Mouse (Mus musculus): ENCODE data around the gene Pdpk1. TPM values are rescaled to one million over a fixed set of nuclear protein-coding genes. Genes with fewer than 3 reads are reported as not detected.

Pdpk1 gene
- total RNA-seq, 2 experiments from 2014 or later = 35.1 to 39.7 TPM

DNA sequence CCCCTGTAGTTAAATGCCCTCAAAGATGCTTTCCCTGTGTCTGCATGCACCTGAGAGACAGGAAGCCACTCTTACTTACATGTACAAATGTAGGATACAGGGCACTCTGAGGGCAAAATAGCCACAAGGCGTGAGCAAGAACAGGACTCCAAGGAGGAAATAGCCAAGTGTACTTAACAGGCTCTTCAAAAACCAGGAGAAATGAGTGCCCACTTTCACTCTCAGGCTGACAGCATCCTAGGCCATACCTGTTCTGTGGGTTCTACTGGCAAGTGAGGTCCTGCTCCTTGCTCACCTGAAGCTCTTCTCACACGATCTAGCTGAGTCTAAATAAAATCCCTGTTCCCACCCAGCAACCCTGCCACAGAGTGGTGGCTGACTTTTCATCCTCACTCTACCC lies 73.6 kb downstream of the Pdpk1 start:
- Histone ChIP-seq H3K4me3 (no peak overlapping the region), H3K27ac (no peak overlapping the region)
- no peak for DNase-seq
- intact Hi-C loops (cut with DNase I) = no loop called here
- TF ChIP-seq CTCF (IDR thresholded peaks at IDR 0.05) = no peak

DNA sequence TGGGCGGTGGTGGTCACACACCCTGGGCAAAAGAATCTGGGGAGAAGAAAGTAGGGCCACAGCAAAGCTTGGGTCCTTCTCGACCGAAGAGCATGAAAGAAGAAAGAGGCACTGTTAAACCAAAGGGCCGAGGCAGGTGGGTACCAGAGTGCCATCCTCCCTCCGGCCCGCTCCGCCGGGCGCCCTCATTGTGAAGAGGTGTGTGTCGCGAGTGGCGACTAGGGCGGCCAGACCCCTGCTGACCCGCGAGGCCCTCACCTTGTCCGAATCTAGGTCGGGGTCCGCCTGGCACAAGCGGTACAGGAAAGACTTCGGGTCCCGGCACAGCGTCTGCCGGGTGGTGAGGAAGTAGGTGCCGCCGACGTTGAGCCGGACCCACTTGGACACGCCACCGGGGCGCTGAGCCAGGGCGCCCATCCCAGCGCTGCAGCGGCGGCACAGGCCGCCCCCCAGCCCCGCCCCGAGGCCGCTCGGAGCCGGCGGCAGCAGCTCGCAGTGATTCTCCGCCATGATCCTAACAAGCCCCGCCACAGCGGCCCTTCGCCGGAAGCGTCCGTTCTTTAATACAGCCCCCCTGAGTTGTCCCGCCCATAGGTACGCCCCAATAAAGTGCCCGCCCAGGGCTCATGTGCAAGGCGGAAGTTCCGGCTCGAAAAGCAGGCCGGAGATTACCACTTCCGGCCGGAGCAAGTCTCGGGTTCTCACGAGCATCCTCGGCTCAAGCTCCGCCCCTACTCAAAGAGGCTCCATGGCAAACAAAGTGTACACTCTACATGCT lies 77.6 kb downstream of the Pdpk1 start, which contains the start of gene Kctd5:
Gene Kctd5, minus strand, starts transcription at position 567 of the 778 bp plus-strand sequence.
- DNase-seq = peak; percentile 96
- Histone ChIP-seq H3K4me3 (peak within 1 kb of the TSS; percentile 87), H3K27ac (peak within 1 kb of the TSS; percentile 92)
- TF ChIP-seq CTCF (IDR thresholded peaks at IDR 0.05) = no peak
- intact Hi-C loops (cut with DNase I) = loop anchor here (5.0 kb wide), 1 partner anchor 69 kb away; no protein-coding TSS in a partner anchor

DNA sequence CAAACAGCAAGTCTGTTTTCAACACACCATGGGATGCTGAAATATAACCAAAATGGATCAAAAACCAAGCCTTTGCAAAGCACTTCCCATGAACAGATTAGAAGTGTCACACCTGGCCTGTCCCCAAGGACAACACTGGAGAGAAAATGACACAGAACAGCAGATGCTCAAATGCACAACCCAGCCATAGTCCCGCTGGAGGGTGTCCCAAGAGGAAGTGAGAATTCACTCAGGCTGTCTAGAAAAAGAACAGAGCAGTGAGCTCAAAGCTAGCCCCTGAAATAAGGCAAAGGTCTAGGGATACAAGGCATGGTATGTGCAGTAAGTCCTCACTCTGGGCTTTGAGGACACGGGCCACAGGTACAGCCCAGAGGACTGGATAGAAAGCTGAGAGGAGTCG lies 81.2 kb downstream of the Pdpk1 start:
- TF ChIP-seq CTCF (IDR thresholded peaks at IDR 0.05) = no peak
- no peak overlapping the region for H3K4me3 ChIP-seq
- no peak overlapping the region for H3K27ac ChIP-seq
- intact Hi-C loops (cut with DNase I) = no loop called here
- DNase-seq = no peak

DNA sequence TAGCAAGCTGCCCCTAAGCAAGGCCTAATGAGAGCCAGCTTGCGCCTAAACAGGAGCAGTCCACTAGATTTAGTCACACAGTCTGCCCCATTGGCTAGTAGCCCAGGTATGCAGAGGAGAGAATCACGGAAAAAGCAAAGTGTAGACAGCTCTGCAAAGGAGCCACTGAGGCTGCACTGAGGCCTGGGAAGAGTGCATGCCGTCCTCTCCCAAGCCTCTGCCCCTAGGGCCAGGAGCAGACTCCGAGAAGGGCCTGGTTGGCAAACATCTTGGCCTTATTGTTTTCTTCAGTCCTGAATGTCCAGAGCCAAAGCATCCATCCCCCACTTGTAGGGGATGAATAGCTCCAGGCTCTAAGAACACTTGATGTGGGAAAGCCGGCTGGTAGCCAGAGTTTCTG lies 82.5 kb downstream of the Pdpk1 start:
- no peak for DNase-seq
- Histone ChIP-seq H3K4me3 (no peak overlapping the region), H3K27ac (0 out of 2 replicates have a peak overlapping the region, but pooled peaks have one; percentile 24)
- TF ChIP-seq CTCF (IDR thresholded peaks at IDR 0.05) = no peak
- intact Hi-C loops (cut with DNase I) = no loop called here

DNA sequence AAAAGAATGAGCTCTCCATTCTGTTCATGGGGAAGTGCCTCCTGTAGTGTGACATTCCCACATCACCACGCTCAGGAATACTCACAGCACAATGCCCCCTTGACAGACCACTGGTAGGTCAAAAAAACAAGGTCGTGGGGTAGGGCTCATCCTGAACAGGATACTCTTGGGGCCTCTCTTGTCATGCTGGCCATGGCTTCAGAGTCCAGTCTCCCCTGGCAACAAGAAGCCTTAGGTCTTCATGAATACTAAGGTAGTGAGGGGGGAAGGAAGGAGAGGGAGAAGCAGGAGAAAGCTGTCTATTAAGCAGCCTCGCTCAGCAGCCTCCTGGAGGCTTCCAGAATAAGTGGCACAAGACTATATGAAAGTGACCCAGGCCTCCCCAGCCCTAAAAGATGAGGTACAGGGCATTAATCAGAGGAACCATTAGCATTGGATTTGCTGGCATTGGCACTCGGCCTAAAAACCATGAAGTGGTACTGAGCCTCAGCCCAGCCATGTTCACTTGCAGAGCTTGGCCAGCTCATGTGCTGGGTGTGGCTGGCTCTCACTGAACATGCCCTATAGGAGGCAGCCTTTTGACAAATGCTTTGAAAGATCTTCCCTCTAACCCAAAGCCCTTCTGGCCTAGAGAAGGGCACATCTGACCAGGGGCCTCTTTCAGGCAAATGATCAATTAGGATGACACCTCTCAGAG lies 88.1 kb downstream of the Pdpk1 start:
- Histone ChIP-seq H3K4me3 (no peak overlapping the region), H3K27ac (no peak overlapping the region)
- TF ChIP-seq CTCF (IDR thresholded peaks at IDR 0.05) = no peak
- no peak for DNase-seq
- intact Hi-C loops (cut with DNase I) = no loop called here

DNA sequence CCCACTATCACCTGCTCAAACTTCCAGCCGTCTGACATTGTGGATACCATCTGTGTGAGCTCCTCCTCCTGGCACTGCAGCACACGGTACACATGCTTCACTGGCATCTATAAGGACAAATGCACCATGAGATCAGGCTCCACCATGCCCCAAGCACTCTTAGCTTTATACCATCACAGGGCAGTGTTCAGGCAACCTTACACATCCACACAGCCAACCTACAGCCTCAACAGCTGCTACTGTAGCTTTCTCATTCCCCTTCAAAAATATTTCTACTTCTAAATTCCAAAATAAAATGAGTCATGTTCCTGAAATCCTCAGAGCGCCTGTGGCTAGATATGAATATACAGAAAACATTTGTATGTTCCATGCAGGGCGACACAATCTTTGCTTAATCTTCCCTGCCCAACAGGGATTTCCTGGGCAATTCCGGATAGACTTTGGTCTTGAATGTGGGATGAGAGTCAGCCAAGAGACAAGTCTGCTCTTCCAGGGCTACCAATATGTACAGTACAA lies 92.9 kb downstream of the Pdpk1 start:
- no peak for TF ChIP-seq CTCF (IDR thresholded peaks at IDR 0.05)
- intact Hi-C loops (cut with DNase I) = no loop called here
- no peak overlapping the region for H3K4me3 ChIP-seq
- DNase-seq = no peak
- H3K27ac ChIP-seq = no peak overlapping the region

DNA sequence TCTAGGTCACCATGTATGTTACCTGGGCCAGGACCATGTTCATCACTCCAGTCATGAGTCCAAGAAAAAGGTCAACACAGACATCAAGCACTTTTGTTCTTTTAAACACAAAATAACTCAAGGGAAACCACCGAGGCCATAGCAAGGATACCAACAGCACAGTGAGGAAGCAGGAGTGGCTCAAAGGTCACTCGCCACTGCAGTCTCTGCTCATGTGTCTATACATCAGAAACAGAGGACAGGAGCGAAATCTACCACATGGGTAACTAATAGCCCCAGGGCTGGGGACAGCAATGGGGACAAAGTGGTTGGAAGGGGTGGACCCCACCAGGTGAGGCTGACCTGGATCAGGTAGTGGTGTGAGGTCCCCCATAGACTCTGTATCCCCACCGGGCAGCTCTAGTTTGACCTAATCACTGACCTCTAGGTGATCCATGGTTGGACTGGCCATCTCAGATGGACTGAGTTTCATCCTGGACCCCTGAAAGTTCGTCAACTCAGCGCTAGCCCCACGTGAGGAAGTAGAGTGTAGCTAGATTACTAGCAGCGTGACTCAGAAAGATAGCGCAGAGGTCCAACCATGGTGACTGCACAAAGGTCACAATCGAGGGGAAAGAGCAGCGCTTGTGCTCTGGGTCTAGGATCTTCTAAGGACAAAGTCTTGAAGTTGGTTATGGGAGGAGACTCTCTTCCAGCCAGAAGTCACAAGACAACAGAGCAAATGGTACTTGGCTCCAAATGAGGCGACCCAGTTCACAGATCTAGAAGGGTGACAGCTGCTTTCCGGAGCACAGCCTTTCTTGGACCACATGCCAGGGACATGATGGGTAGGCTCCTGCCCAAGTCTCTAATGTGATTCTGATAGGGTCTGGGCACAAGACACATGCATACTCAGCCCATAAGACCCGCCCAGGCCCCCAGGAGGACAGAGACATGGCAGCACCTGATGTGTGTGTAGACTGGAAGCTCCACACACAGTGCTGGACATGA lies 93.8 kb downstream of the Pdpk1 start:
- no peak overlapping the region for H3K27ac ChIP-seq
- no peak for TF ChIP-seq CTCF (IDR thresholded peaks at IDR 0.05)
- intact Hi-C loops (cut with DNase I) = no loop called here
- no peak overlapping the region for H3K4me3 ChIP-seq
- DNase-seq = no peak

DNA sequence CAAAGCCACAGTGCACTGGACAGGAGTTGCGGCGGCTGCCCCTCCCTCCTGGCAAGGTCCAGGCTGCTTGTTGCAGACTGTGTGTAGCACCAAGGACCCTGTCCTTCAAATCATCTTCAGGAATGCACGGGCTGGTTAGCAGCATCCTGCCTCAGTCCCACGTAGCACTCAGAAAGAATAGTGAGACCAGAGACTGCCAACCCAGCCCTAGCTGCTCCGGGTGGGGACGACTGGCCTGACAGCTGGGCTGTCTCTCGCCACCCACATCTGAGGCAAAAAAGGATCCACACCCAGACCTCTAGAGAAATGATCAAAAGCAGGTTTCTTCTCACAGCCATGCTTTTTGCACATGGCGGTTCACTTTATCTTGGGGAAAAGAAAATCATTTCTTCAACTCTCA lies 101.7 kb downstream of the Pdpk1 start:
- Histone ChIP-seq H3K27ac (no peak overlapping the region), H3K4me3 (no peak overlapping the region)
- no peak for TF ChIP-seq CTCF (IDR thresholded peaks at IDR 0.05)
- DNase-seq = no peak
- intact Hi-C loops (cut with DNase I) = no loop called here

DNA sequence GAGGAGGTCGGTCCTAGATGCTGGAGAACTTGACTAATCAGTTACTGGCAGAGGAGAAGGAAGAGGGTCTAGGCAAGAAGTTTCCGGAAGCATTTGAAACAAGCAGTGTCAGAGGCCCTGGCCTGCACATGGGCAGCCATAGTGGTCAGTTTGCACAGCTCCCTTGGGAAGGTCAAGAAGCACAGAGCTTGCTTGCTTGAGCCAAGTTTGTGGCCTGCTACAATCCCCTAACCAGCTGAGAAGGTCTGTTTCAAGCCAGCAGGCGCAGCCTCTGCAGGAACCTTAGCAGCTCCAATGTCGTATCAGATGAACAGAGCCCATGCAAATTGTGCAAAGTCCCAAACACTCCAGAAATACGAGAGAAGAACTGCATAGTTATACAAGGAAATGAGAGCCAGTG lies 102.7 kb downstream of the Pdpk1 start:
- intact Hi-C loops (cut with DNase I) = no loop called here
- Histone ChIP-seq H3K27ac (no peak overlapping the region), H3K4me3 (no peak overlapping the region)
- DNase-seq = no peak
- no peak for TF ChIP-seq CTCF (IDR thresholded peaks at IDR 0.05)

DNA sequence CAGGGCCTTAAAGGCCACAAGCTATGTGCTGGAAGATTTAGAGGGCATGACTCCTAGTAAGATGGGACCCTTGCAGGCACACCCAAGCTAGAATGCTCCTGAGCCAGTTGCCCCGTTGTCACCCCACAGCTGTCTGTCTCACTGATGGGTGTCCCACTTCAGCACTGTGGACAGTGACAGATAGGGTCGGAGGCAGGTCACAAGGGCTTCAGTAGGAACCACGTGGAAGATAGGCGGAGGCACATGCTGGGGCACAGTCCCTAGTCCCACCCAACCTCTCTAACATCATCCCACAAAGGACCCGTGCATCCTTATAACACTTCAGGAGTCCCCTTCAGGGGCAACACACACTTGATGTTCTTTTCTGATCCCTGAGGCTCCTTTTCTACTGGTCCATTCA lies 104.7 kb downstream of the Pdpk1 start:
- intact Hi-C loops (cut with DNase I) = no loop called here
- TF ChIP-seq CTCF (IDR thresholded peaks at IDR 0.05) = no peak
- DNase-seq = no peak
- no peak overlapping the region for H3K4me3 ChIP-seq
- H3K27ac ChIP-seq = no peak overlapping the region

DNA sequence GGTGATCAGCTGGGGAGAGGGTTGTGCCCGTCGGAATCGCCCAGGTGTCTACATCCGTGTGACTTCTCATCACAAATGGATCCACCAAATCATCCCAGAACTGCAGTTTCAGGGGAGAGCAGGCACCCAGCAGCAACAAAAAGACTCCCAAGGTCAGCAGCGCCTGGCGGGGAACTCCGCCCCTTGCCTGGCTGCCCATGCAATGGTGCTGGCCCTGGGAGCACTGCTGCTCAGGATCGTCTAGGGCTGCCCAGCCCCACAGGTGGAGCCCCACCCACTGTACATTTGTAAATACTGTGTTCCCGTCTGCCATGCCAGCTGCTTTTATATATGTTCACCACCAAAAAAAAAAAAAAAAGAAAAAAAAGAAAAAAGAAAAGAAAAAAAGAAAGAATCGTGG lies 105.1 kb downstream of the Pdpk1 start:
- no peak for DNase-seq
- Histone ChIP-seq H3K27ac (no peak overlapping the region), H3K4me3 (no peak overlapping the region)
- TF ChIP-seq CTCF (IDR thresholded peaks at IDR 0.05) = no peak
- intact Hi-C loops (cut with DNase I) = no loop called here

DNA sequence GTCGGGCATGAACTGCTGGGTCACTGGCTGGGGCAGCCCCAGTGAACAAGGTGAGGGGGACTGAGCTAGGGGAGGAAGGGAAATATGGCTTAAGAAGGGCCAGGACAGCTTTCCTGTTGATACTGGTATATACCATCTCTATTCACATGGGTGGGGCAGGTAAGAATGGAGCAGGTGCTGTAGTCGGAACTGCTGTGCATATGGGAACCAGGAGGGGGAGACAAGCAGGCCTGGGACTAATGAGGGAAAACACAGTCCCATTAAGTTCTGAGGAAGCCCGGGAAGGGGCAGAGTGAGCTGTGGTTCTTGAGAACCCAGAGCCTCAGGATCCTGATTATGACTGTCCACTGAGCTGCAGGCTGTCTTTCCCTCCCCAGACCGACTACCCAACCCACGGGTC lies 106.2 kb downstream of the Pdpk1 start:
- TF ChIP-seq CTCF (IDR thresholded peaks at IDR 0.05) = no peak
- no peak for DNase-seq
- Histone ChIP-seq H3K4me3 (no peak overlapping the region), H3K27ac (no peak overlapping the region)
- intact Hi-C loops (cut with DNase I) = no loop called here
